Mouse (Mus musculus) G1E (cell line): ENCODE measurements around the gene Jun.

ENCODE experiments used
- CTCF ChIP-seq: IDR thresholded peaks from 2 replicates; pipeline ENCODE4 v1.5.1; 2012; ENCODE audit warnings: low read depth, low read length, inconsistent platforms, mixed read lengths
- GATA1 ChIP-seq: IDR thresholded peaks from 2 replicates; pipeline ENCODE4 v1.6.1; 2012; ENCODE audit warnings: borderline replicate concordance, low read length, inconsistent platforms, mixed read lengths
- POLR2AphosphoS5 ChIP-seq: IDR thresholded peaks from 2 replicates; pipeline ENCODE4 v1.6.1; 2012; ENCODE audit warnings: low read depth, low read length, inconsistent platforms; ENCODE audit not compliant: insufficient replicate concordance
- TAL1 ChIP-seq: conservative IDR thresholded peaks from 2 replicates; pipeline ENCODE4 v1.6.1; 2012; ENCODE audit warnings: low read depth, low read length, inconsistent platforms, mixed read lengths

DNA sequence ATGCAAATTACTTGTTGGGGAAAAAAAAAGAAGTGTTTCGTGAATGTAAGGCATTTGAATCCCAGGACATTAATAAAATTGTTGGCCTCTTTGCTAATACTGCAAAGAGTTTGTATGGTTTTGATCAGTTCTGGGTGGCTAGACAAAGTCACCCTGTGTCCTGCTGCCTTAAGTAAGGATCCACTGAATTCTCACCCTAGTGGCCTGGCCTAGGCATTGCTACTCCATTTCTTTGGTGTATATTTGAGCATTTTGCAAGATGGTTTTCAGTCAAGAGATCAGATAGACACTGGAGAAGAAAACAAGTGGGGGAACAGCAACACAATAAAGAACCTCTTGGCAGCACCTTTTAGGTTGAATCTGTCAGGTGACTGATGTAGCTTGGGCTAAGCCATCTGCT lies 6.9 kb downstream of the Jun start:
- TF ChIP-seq CTCF (no peak), GATA1 (no peak), POLR2AphosphoS5 (no peak), TAL1 (no peak)
